ENCODE assay signal across 8 mouse cellular contexts in the genomic region with DNA sequence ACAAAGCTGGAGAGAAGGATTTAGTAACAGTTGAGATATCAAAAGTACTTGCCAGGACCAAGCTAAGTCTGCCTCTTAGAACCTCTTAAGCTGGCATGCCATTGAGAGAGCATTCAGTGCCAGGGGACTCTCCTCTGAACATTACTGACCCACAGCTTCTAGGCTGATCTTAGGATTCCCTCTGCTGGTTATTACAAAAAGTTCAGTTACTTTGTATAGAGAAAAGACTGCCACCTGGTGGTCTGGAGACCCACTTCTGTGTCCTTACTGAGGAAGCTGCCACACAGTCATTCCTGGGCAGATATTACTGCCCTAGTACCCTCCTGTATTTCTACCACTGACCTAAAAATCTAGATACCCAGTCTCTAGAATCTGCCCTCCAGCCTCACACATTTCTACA.
DNase-seq lines count a peak whose midpoint lies in the region; ATAC-seq lines count a peak whose summit lies in the region.

No protein-coding gene starts in this region.

- peak; percentile 83 for ATAC-seq in frontal cortex, adult (ENCODE audit: low TSS enrichment)
- ATAC-seq in hindbrain, embryonic 11.5 days (ENCODE audit: low FRiP score) = peak; percentile 61
- peak; percentile 36; the same call in 1 of the 2 replicates for ATAC-seq in lung, embryonic 15.5 days (ENCODE audit: borderline replicate concordance, extremely low read depth, low FRiP score, low TSS enrichment)

- H3K9ac ChIP-seq in hindbrain, embryonic 11.5 days (ENCODE audit: low read depth, low read length) = no peak overlapping the region
- H3K9ac ChIP-seq in lung, embryonic 15.5 days = no peak overlapping the region

- H3K9me3 ChIP-seq in hindbrain, embryonic 11.5 days (ENCODE audit: control insufficient read depth, low read length) = no peaks in the 10 kb centered on the region
- H3K9me3 ChIP-seq in lung, embryonic 15.5 days = no peaks in the 10 kb centered on the region

- peak; percentile 96 for DNase-seq in MN1 (ENCODE audit: low spot score)
- peak; percentile 73 to 82 for DNase-seq in cerebellum, adult 18-20 months
- DNase-seq in hindbrain, embryonic 11.5 days (ENCODE audit: low spot score) = peak; percentile 84
- DNase-seq in layer of hippocampus, adult 8-10 months (ENCODE audit: low spot score in 2 of 2) = peak; percentile 61 to 79
- DNase-seq in ovary, postnatal 10 days (ENCODE audit: low spot score) = peak; percentile 40
- DNase-seq in thymus, postnatal 10 days (ENCODE audit: low spot score in 2 of 2) = peak; percentile 32 to 80

- H3K4me2 ChIP-seq in hindbrain, embryonic 11.5 days (replicated peaks; ENCODE audit: low read depth, low read length) = no peak overlapping the region
- H3K4me2 ChIP-seq in lung, embryonic 15.5 days = no peak overlapping the region

- H3K4me3 ChIP-seq in hindbrain, embryonic 11.5 days (ENCODE audit: low read depth, low read length) = no peak overlapping the region
- H3K4me3 ChIP-seq in lung, embryonic 15.5 days = no peak overlapping the region

- H3K4me1 ChIP-seq in hindbrain, embryonic 11.5 days (replicated peaks; ENCODE audit: control insufficient read depth, insufficient read depth, low read length) = no peaks in the 10 kb centered on the region
- 0 out of 2 replicates have a peak, but pooled peaks cover 6% of the 10 kb centered on the region for H3K4me1 ChIP-seq in lung, embryonic 15.5 days

- peaks cover 5% of the 10 kb centered on the region; the same call in 1 of the 2 replicates for H3K36me3 ChIP-seq in hindbrain, embryonic 11.5 days (ENCODE audit: control insufficient read depth, insufficient read depth, low read length)
- peaks cover 43% of the 10 kb centered on the region for H3K36me3 ChIP-seq in lung, embryonic 15.5 days

- no peak overlapping the region for H3K27ac ChIP-seq in hindbrain, embryonic 11.5 days (ENCODE audit: low read depth, low read length)
- H3K27ac ChIP-seq in lung, embryonic 15.5 days = no peak overlapping the region

- H3K27me3 ChIP-seq in hindbrain, embryonic 11.5 days (ENCODE audit: control insufficient read depth, insufficient read depth, low read length) = no peaks in the 10 kb centered on the region
- no peaks in the 10 kb centered on the region for H3K27me3 ChIP-seq in lung, embryonic 15.5 days

Comparison
In these comparisons a context has a peak if more than half of its experiments do, and no peak if none do; other contexts are left out.
1. DNase-seq: peak in every context shown above with its lines; median percentile 96 in MN1; 84 in hindbrain, embryonic 11.5 days; 78 in cerebellum, adult 18-20 months; 70 in layer of hippocampus, adult 8-10 months; 56 in thymus, postnatal 10 days; 40 in ovary, postnatal 10 days.